Mouse (Mus musculus) myocyte (in vitro differentiated cells): ENCODE data around the gene Atad3a. TPM values are rescaled to one million over a fixed set of nuclear protein-coding genes. Genes with fewer than 3 reads are reported as not detected.

ENCODE experiments used
- H3K27me3 ChIP-seq: one replicate; pipeline ENCODE4 v1.6.1; 2011; ENCODE audit not compliant: control insufficient read depth, insufficient read depth, insufficient read length
- H3K36me3 ChIP-seq: one replicate; pipeline ENCODE4 v1.6.1; 2011; ENCODE audit not compliant: control insufficient read depth, insufficient read depth
- H3K4me2 ChIP-seq: one replicate; pipeline ENCODE4 v1.6.1; 2011; ENCODE audit warnings: low read depth, control low read depth
- H3K4me3 ChIP-seq: one replicate; pipeline ENCODE4 v1.5.1; 2011; ENCODE audit warnings: mild to moderate bottlenecking, control low read depth, moderate library complexity
- H3K79me2 ChIP-seq: one replicate; pipeline ENCODE4 v1.6.1; 2011; ENCODE audit not compliant: control insufficient read depth, insufficient read depth
- H3ac ChIP-seq: one replicate; pipeline ENCODE4 v1.6.1; 2011; ENCODE audit not compliant: control insufficient read depth, insufficient read length
- CEBPB ChIP-seq: IDR thresholded peaks from 2 replicates; pipeline ENCODE4 v1.6.1; 2011; ENCODE audit warnings: mild to moderate bottlenecking, moderate library complexity; ENCODE audit not compliant: poor library complexity, insufficient read depth, severe bottlenecking
- E2F4 ChIP-seq: IDR thresholded peaks from one replicate; pipeline ENCODE4 v1.6.1; 2011; ENCODE audit warnings: mild to moderate bottlenecking, control low read depth, moderate library complexity; ENCODE audit not compliant: insufficient read depth
- MAX ChIP-seq: IDR thresholded peaks from one replicate; pipeline ENCODE4 v1.6.1; 2011; ENCODE audit warnings: low read depth, mild to moderate bottlenecking, control low read depth
- MYOD1 ChIP-seq, 3 experiments: IDR thresholded peaks; one replicate each; pipeline ENCODE4 v1.6.1; 2011; ENCODE audit warnings: control low read depth in 2 of 3, low read depth in 2 of 3, mild to moderate bottlenecking in 2 of 3, moderate library complexity in 1 of 3; ENCODE audit not compliant: insufficient read length in 2 of 3, control insufficient read depth in 1 of 3
- MYOG ChIP-seq, 3 experiments: IDR thresholded peaks; one replicate each; pipeline ENCODE4 v1.6.1; 2011; ENCODE audit warnings: control low read depth in 2 of 3, low read depth in 2 of 3, mild to moderate bottlenecking in 2 of 3; ENCODE audit not compliant: insufficient read length in 2 of 3, control insufficient read depth in 1 of 3, insufficient read depth in 1 of 3
- POLR2A ChIP-seq: IDR thresholded peaks from one replicate; pipeline ENCODE4 v1.6.1; 2011; ENCODE audit warnings: low read depth, mild to moderate bottlenecking, control low read depth, moderate library complexity; ENCODE audit not compliant: insufficient read length
- POLR2AphosphoS2 ChIP-seq: IDR thresholded peaks from one replicate; pipeline ENCODE4 v1.6.1; 2011; ENCODE audit warnings: low read depth, control low read depth; ENCODE audit not compliant: insufficient read length
- REST ChIP-seq: IDR thresholded peaks from one replicate; pipeline ENCODE4 v1.6.1; 2011; ENCODE audit warnings: mild to moderate bottlenecking, control low read depth, moderate library complexity; ENCODE audit not compliant: insufficient read depth, insufficient read length
- SRF ChIP-seq: IDR thresholded peaks from one replicate; pipeline ENCODE4 v1.6.1; 2011; ENCODE audit warnings: low read depth; ENCODE audit not compliant: control insufficient read depth, insufficient read length
- TCF12 ChIP-seq: IDR thresholded peaks from one replicate; pipeline ENCODE4 v1.6.1; 2011; ENCODE audit warnings: mild to moderate bottlenecking, control low read depth; ENCODE audit not compliant: poor library complexity, insufficient read depth, severe bottlenecking
- USF1 ChIP-seq: IDR thresholded peaks from one replicate; pipeline ENCODE4 v1.6.1; 2011; ENCODE audit warnings: low read depth, mild to moderate bottlenecking, control low read depth, moderate library complexity
- polyA plus RNA-seq: library from polyadenylated mRNA; unstranded; fragments of >200 nt; fragmentation: generic; extraction: Trizol; gene quantifications from one replicate; pipeline ENCODE4 v1.2.1, GENCODE M21; 2012; ENCODE audit warnings: missing spikeins

Atad3a gene
- polyA plus RNA-seq, 1 experiment, result 60.9 TPM

DNA sequence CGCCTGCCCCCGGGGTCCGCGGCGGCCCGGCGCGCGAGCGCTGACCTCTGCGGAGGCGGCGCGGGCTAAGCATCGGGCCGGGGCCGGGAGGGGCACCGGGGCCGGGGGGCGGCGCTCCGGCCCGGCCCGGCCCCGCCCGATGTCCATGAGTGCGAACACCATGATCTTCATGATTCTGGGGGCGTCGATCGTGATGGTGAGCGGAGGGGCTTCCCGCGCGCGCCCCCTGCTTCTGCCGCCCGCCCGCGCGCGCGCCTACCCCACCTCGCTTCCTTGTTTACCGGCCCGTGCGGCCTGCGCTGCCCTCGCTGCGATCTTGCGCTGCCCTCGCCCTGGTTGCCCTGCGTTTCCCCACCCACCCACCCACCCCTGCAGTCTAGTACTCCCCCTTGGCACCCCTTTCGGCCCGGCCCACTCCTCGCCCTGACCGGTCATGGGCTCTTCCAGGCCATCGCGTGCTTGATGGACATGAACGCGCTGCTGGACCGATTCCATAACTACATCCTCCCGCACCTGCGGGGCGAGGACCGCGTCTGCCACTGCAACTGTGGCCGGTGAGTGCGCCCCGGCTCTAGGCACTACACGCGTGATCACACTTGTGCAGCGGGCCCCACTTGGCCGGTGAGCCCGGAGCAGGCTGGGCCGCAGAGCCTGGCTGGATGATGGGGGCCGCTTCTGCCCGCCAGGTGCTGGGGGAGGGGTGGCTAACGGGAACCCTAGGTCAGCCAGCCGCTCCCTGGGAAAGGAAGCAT lies 25.8 kb downstream of the Atad3a start:
- Histone ChIP-seq H3K4me2 (peak overlapping the region; percentile 78), H3K79me2 (peaks cover 22% of the 10 kb centered on the region), H3K4me3 (peak overlapping the region; percentile 69), H3K27me3 (no peaks in the 10 kb centered on the region), H3ac (peak overlapping the region; percentile 64), H3K36me3 (peaks cover 25% of the 10 kb centered on the region)
- TF ChIP-seq E2F4, result no peak
- peak; percentile 54 for TF ChIP-seq POLR2AphosphoS2
- peak in 1 of 3 experiments; percentile 26 for TF ChIP-seq MYOD1 (IDR thresholded peaks at IDR 0.05; ENCODE audit: control insufficient read depth in 1 of 3, insufficient read length in 2 of 3, low read depth in 2 of 3)

DNA sequence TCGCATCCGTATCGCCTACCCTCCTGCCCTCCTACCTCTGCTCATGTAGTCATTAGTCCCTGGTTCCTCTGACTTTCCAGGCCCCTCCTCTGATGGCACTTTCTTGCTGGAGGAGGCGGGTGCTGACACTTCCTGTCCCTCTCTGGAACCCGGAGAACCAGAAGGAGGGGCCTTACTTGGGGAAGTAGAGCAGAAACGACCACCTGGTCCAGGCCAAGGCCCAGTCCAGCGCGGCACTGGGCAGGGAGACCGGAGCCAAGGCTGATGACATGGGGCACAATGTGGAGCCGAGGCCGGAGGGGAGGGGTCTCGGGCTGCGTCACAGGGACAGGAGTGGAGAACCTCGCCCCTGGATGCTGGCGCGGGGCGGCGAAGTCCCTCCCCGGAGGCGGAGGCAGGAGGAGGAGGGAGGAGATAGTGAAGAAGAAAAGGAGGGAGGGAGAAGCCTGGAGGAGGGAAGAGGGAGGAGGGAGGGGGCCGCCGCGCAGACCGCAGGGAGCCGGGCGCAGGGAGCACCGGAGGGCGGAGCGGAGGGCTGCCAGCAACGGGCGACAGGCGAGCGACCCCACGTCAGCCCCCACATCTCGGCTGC lies 26.4 kb downstream of the Atad3a start, which contains the start of gene Tmem240:
Tmem240 (plus strand) TSS at position 451 of the 592 bp plus-strand sequence.
- no peaks in the 10 kb centered on the region for H3K27me3 ChIP-seq
- H3K79me2 ChIP-seq, result peaks cover 22% of the 10 kb centered on the region
- H3ac ChIP-seq, result peak within 1 kb of the TSS; percentile 64
- peaks cover 25% of the 10 kb centered on the region for H3K36me3 ChIP-seq
- H3K4me3 ChIP-seq, result peak within 1 kb of the TSS; percentile 69
- no peak for TF ChIP-seq REST
- peak in 1 of 3 experiments; percentile 29 for TF ChIP-seq MYOG (IDR thresholded peaks at IDR 0.05; ENCODE audit: control insufficient read depth in 1 of 3, insufficient read depth in 1 of 3, insufficient read length in 2 of 3, low read depth in 2 of 3)
- TF ChIP-seq POLR2A, result peak; percentile 91
- TF ChIP-seq MAX, result peak; percentile 48
- TF ChIP-seq POLR2AphosphoS2, result peak; percentile 50
- TF ChIP-seq CEBPB, result peak; percentile 61; the same call in 1 of the 2 replicates
- peak within 1 kb of the TSS; percentile 78 for H3K4me2 ChIP-seq

DNA sequence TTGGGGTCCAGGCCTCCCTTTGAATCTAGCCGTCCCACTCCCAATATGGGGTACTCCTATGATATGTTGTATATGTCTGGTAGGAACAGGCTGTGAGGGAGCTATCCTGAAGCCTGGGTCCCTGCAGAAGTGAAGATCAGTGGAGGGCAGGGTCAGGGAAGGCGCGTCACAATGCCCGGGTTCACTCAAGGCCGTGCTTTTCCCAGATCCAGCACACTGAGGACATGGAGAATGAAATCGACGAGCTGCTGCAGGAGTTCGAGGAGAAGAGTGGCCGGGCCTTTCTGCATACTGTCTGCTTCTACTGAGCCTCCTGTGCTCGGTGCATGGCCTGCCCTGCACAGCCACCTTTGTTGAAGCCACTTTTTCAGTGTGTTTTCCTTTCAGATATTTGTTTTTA lies 27.6 kb downstream of the Atad3a start:
- H3K79me2 ChIP-seq, result peaks cover 22% of the 10 kb centered on the region
- TF ChIP-seq SRF (no peak), MYOG (IDR thresholded peaks at IDR 0.05; ENCODE audit: control insufficient read depth in 1 of 3, insufficient read depth in 1 of 3, insufficient read length in 2 of 3, low read depth in 2 of 3) (no peak), POLR2A (no peak), E2F4 (no peak), MAX (no peak), MYOD1 (IDR thresholded peaks at IDR 0.05; ENCODE audit: control insufficient read depth in 1 of 3, insufficient read length in 2 of 3, low read depth in 2 of 3) (no peak), USF1 (no peak), TCF12 (no peak), POLR2AphosphoS2 (peak; percentile 11)
- H3K36me3 ChIP-seq, result peaks cover 25% of the 10 kb centered on the region
- H3ac ChIP-seq, result peak overlapping the region; percentile 64
- peak overlapping the region; percentile 71 for H3K4me2 ChIP-seq
- no peaks in the 10 kb centered on the region for H3K27me3 ChIP-seq
- peak overlapping the region; percentile 69 for H3K4me3 ChIP-seq

DNA sequence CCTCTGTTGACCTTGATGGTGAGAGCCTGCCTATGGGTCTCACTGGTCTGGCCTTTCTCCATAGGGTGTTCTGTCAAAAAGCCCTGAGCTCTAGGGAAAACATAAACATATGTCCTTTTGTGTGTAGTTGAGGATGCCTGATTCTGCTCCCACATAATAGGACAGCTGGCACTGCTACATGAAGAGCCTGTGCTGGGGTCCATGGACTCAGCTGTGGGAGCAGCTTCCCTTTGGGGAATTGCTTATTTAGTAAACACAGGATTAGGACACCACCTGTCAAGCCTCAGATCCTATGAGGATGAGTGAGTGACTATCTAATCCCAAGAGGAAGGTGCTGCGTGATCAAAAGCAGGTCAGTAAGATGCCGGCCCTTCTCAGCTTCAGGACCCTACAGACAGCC lies 32.9 kb downstream of the Atad3a start:
- Histone ChIP-seq H3K27me3 (no peaks in the 10 kb centered on the region), H3K4me2 (no peak overlapping the region), H3K36me3 (peaks cover 20% of the 10 kb centered on the region), H3K79me2 (peaks cover 14% of the 10 kb centered on the region), H3ac (no peak overlapping the region), H3K4me3 (no peak overlapping the region)
- TF ChIP-seq POLR2AphosphoS2 (peak; percentile 47), CEBPB (no peak), SRF (no peak)

DNA sequence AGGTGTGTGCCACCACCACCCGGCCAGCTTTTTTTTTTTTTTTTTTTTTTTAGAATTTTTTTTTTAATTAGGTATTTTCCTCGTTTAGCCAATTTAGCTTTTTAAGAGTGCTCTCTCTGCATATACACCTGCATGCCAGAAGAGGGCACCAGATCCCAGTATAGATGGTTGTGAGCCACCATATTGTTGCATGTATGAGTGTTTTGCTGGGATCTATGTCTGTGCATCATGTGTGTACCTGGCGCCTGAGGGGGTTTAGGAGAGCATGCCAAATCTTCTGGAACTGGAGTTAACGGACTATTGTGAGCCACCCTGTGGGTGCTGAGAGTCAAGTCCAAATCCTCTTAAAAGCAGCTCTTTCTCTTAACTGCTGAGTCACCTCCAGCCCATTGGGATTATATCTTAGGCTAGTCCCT lies 39.2 kb downstream of the Atad3a start:
- Histone ChIP-seq H3K4me3 (no peak overlapping the region), H3ac (no peak overlapping the region), H3K4me2 (no peak overlapping the region), H3K27me3 (no peaks in the 10 kb centered on the region), H3K79me2 (no peaks in the 10 kb centered on the region), H3K36me3 (peaks cover 14% of the 10 kb centered on the region)
- TF ChIP-seq TCF12 (no peak), USF1 (no peak)

DNA sequence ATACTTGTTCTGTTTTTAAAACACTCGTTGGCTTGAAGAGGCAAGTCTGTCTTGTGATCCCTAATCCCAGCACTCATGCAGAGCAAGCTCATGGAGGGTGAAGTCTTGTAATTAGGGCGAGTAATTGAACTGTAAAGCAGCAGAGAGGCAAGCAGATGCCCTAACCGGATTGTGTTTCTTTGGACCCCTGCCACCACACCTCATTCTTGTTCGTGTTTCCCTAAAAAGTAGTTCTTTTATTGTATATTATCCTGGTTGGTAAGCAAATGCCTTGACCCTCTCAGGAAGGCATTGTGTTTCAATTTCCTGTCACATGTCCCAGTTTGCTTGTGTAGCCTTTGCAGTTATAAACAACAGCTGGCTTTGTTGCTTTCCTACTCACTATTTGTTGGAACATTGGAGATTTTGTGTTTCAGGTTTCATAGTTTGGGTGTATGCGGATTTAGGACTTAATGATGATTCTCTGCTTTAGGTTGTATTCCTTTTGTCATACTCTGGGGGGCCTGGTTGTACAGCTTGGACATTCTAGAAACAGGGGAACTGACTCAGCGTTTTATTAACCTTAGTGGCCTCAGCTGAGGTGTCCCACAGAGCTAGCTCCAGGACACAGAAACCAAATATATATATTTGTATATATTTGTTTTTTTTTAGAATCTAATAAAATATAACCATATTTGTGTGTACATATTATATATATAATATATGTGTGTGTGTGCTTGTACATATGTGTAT lies 50.2 kb downstream of the Atad3a start:
- Histone ChIP-seq H3K79me2 (peaks cover 95% of the 10 kb centered on the region), H3ac (no peak overlapping the region)
- no peak for TF ChIP-seq POLR2AphosphoS2
- no peak for TF ChIP-seq SRF
- no peak for TF ChIP-seq E2F4
- no peak for TF ChIP-seq REST
- TF ChIP-seq USF1, result peak; percentile 86
- TF ChIP-seq TCF12, result no peak

More for the DNA sequence above, 50.2 kb downstream of the Atad3a start:
- Histone ChIP-seq H3K4me3 (no peak overlapping the region), H3K27me3 (no peaks in the 10 kb centered on the region), H3K4me2 (peak overlapping the region; percentile 51), H3K36me3 (peaks cover 5% of the 10 kb centered on the region)
